Mouse (Mus musculus) layer of hippocampus, adult 8-10 months (tissue): Measurements from ENCODE around the gene Slc7a6. TPM values are rescaled to one million over a fixed set of nuclear protein-coding genes. Genes with fewer than 3 reads are reported as not detected.

Experiments used
- total RNA-seq, 4 experiments: library from RNA; stranded (reverse); gene quantifications; 2 replicates each; pipeline ENCODE4 v1.2.4; 2022

Slc7a6 gene
- total RNA-seq, 4 experiments from 2014 or later: 22.3 to 31.9 (median 27.5) TPM

Other genes starting within 250 kb of the Slc7a6 start
- 1 to 10 TPM in 1 of 4 experiments, under 1 TPM in 3; 0.74 to 2.0 (median 0.82) TPM for gene Ctrl, start 235.0 kb upstream of the Slc7a6 start, total RNA-seq
- 10 to 100 TPM; 59.9 to 90.3 (median 75.5) TPM for gene Psmb10, start 230.4 kb upstream of the Slc7a6 start, total RNA-seq
- gene Lcat, start 225.5 kb upstream of the Slc7a6 start, total RNA-seq: 10 to 100 TPM; 30.9 to 47.5 (median 35.4) TPM
- gene Slc12a4, start 202.8 kb upstream of the Slc7a6 start, total RNA-seq: 10 to 100 TPM; 19.4 to 24.7 (median 22.1) TPM
- not detected for gene Dpep3, start 189.4 kb upstream of the Slc7a6 start, total RNA-seq
- 10 to 100 TPM; 20.5 to 23.4 (median 21.8) TPM for gene Dus2, start 177.5 kb upstream of the Slc7a6 start, total RNA-seq
- gene Dpep2nb, start 162.9 kb upstream of the Slc7a6 start, total RNA-seq: not detected
- gene Ddx28, start 157.0 kb upstream of the Slc7a6 start, total RNA-seq: 10 to 100 TPM; 12.9 to 15.3 (median 13.6) TPM
- gene Nfatc3, start 110.0 kb upstream of the Slc7a6 start, total RNA-seq: 10 to 100 TPM; 13.0 to 14.3 (median 14.0) TPM
- under 1 TPM in 2 of 4 experiments, not detected in 2; 0.09 to 0.43 TPM for gene Esrp2, start 31.9 kb upstream of the Slc7a6 start, total RNA-seq
- 10 to 100 TPM; 28.2 to 36.0 (median 29.8) TPM for gene Pla2g15, start 18.5 kb upstream of the Slc7a6 start, total RNA-seq
- gene Slc7a6os, start 42.1 kb downstream of the Slc7a6 start, total RNA-seq: 10 to 100 TPM; 22.2 to 29.7 (median 26.8) TPM
- 10 to 100 TPM; 32.8 to 43.7 (median 36.4) TPM for gene Prmt7, start 42.1 kb downstream of the Slc7a6 start, total RNA-seq
- gene Smpd3, start 169.1 kb downstream of the Slc7a6 start, total RNA-seq: 10 to 100 TPM; 66.5 to 69.8 (median 69.7) TPM
- 10 to 100 TPM; 11.0 to 15.2 (median 12.3) TPM for gene Zfp90, start 246.5 kb downstream of the Slc7a6 start, total RNA-seq